Mouse (Mus musculus) macrophage (primary cell): Measurements from ENCODE around the gene Mblac1. TPM values are rescaled to one million over a fixed set of nuclear protein-coding genes. Genes with fewer than 3 reads are reported as not detected.
"Not testable (repeated sequence)": the region's sequence is repeated elsewhere in the genome, so short reads cannot be mapped to it uniquely, and the experiment has no call there.

Experiments
- H3K27ac ChIP-seq: fragments of 350-480 bp; formaldehyde crosslinking; 2 replicates; pipeline ENCODE4 v1.9.0; 2021
- H3K36me3 ChIP-seq: fragments of 350-480 bp; formaldehyde crosslinking; 2 replicates; pipeline ENCODE4 v1.9.0; 2021; ENCODE audit errors: inconsistent target
- H3K4me3 ChIP-seq: fragments of 350-480 bp; formaldehyde crosslinking; 2 replicates; pipeline ENCODE4 v1.9.0; 2021; ENCODE audit errors: inconsistent target
- H3K79me2 ChIP-seq: fragments of 350-480 bp; formaldehyde crosslinking; 2 replicates; pipeline ENCODE4 v1.9.0; 2021; ENCODE audit errors: inconsistent target
- WGBS: methylation state at CpG from one replicate; pipeline ENCODE4 v1.1.7; 2026; ENCODE audit warnings: inconsistent platforms; ENCODE audit not compliant: missing documents; 5-methylcytosine and 5-hydroxymethylcytosine counted together
- polyA plus RNA-seq: library from polyadenylated mRNA; stranded (reverse); fragments of 250-400 nt; gene quantifications from 3 replicates; pipeline ENCODE4 v1.2.4, GENCODE M21; 2018; ENCODE audit warnings: inconsistent platforms

Gene Mblac1
- polyA plus RNA-seq, 1 experiment from 2014 or later = 3.3 TPM

- peaks cover 15% of the 10 kb centered on the region for H3K79me2 ChIP-seq
- H3K4me3 ChIP-seq = peak overlapping the region; percentile 94
- peaks cover 9% of the 10 kb centered on the region; the same call in 1 of the 2 replicates for H3K36me3 ChIP-seq
- peak overlapping the region; percentile 82 for H3K27ac ChIP-seq
- WGBS = 2% methylated on average over 10 of the region's 10 CpGs
Measured at GRCm38 (mm10) chr5:138187661-138188306, 6.3 kb upstream of the Mblac1 start.

GRCm38 (mm10) chr5:138194755-138195345 lies 736 bp downstream of the Mblac1 start:
- WGBS = under 1% methylated on average over 29 of the region's 29 CpGs
- no peaks in the 10 kb centered on the region for H3K36me3 ChIP-seq
- no peaks in the 10 kb centered on the region; the same call in 1 of the 2 replicates for H3K79me2 ChIP-seq
- peak overlapping the region; percentile 88 for H3K27ac ChIP-seq
- peak overlapping the region; percentile 61 for H3K4me3 ChIP-seq

- H3K4me3 ChIP-seq = peak overlapping the region; percentile 61
- H3K79me2 ChIP-seq = no peaks in the 10 kb centered on the region; the same call in 1 of the 2 replicates
- no peaks in the 10 kb centered on the region for H3K36me3 ChIP-seq
- 13% methylated on average over 7 of the region's 7 CpGs for WGBS
- peak overlapping the region; percentile 88 for H3K27ac ChIP-seq
Measured at GRCm38 (mm10) chr5:138195463-138195862, 1.3 kb downstream of the Mblac1 start.

- Histone ChIP-seq H3K36me3 (no peaks in the 10 kb centered on the region), H3K4me3 (no peak overlapping the region), H3K27ac (no peak overlapping the region), H3K79me2 (no peaks in the 10 kb centered on the region; the same call in 1 of the 2 replicates)
- 0% methylated on average over 1 of the region's 1 CpGs for WGBS
Measured at GRCm38 (mm10) chr5:138199576-138199975, 5.5 kb downstream of the Mblac1 start.

GRCm38 (mm10) chr5:138202086-138202485 lies 8.0 kb downstream of the Mblac1 start:
- Histone ChIP-seq H3K36me3 (no peaks in the 10 kb centered on the region), H3K27ac (no peak overlapping the region), H3K79me2 (no peaks in the 10 kb centered on the region), H3K4me3 (no peak overlapping the region)
- WGBS = 100% methylated on average over 1 of the region's 3 CpGs

- H3K27ac ChIP-seq = no peak overlapping the region
- no peak overlapping the region for H3K4me3 ChIP-seq
- WGBS = 87% methylated on average over 1 of the region's 1 CpGs
- H3K36me3 ChIP-seq = no peaks in the 10 kb centered on the region
- H3K79me2 ChIP-seq = no peaks in the 10 kb centered on the region
Measured at GRCm38 (mm10) chr5:138207253-138207652, 13.1 kb downstream of the Mblac1 start.

- no peaks in the 10 kb centered on the region for H3K79me2 ChIP-seq
- WGBS = 90% methylated on average over 4 of the region's 4 CpGs
- H3K36me3 ChIP-seq = no peaks in the 10 kb centered on the region
- H3K27ac ChIP-seq = no peak overlapping the region
- no peak overlapping the region for H3K4me3 ChIP-seq
Measured at GRCm38 (mm10) chr5:138207873-138208272, 13.8 kb downstream of the Mblac1 start.

GRCm38 (mm10) chr5:138216632-138217031 lies 22.5 kb downstream of the Mblac1 start:
- H3K27ac ChIP-seq, H3K4me3 ChIP-seq, H3K36me3 ChIP-seq, H3K79me2 ChIP-seq: not testable (repeated sequence)
- WGBS = 95% methylated on average over 13 of the region's 13 CpGs

- Histone ChIP-seq H3K4me3 (no peak overlapping the region), H3K36me3 (no peaks in the 10 kb centered on the region), H3K27ac (no peak overlapping the region), H3K79me2 (peaks cover 11% of the 10 kb centered on the region; the same call in 1 of the 2 replicates)
- 78% methylated on average over 2 of the region's 2 CpGs for WGBS
Measured at GRCm38 (mm10) chr5:138219864-138220263, 25.8 kb downstream of the Mblac1 start.

- Histone ChIP-seq H3K27ac (no peak overlapping the region), H3K4me3 (no peak overlapping the region), H3K79me2 (peaks cover 15% of the 10 kb centered on the region; the same call in 1 of the 2 replicates), H3K36me3 (no peaks in the 10 kb centered on the region)
- 16% methylated on average over 4 of the region's 4 CpGs for WGBS
Measured at GRCm38 (mm10) chr5:138222111-138222510, 28.0 kb downstream of the Mblac1 start.

GRCm38 (mm10) chr5:138223287-138223686 lies 29.2 kb downstream of the Mblac1 start:
- H3K27ac ChIP-seq = no peak overlapping the region
- no peak overlapping the region for H3K4me3 ChIP-seq
- WGBS = 10% methylated on average over 3 of the region's 3 CpGs
- peaks cover 15% of the 10 kb centered on the region; the same call in 1 of the 2 replicates for H3K79me2 ChIP-seq
- H3K36me3 ChIP-seq = no peaks in the 10 kb centered on the region

- WGBS = 29% methylated on average over 2 of the region's 2 CpGs
- H3K79me2 ChIP-seq = peaks cover 15% of the 10 kb centered on the region; the same call in 1 of the 2 replicates
- no peak within 1 kb of the TSS for H3K4me3 ChIP-seq
- no peaks in the 10 kb centered on the region for H3K36me3 ChIP-seq
- H3K27ac ChIP-seq = peak within 1 kb of the TSS; percentile 79
Measured at GRCm38 (mm10) chr5:138225700-138226099, 31.6 kb downstream of the Mblac1 start, which contains the start of gene Nxpe5. Gene Nxpe5 (plus strand): TSS chr5:138225898.

- Histone ChIP-seq H3K79me2 (peaks cover 15% of the 10 kb centered on the region; the same call in 1 of the 2 replicates), H3K36me3 (no peaks in the 10 kb centered on the region), H3K27ac (peak overlapping the region; percentile 79), H3K4me3 (no peak overlapping the region)
- 17% methylated on average over 4 of the region's 4 CpGs for WGBS
Measured at GRCm38 (mm10) chr5:138226491-138226890, 32.4 kb downstream of the Mblac1 start.

GRCm38 (mm10) chr5:138227367-138227766 lies 33.3 kb downstream of the Mblac1 start:
- 0% methylated on average over 2 of the region's 2 CpGs for WGBS
- H3K79me2 ChIP-seq = peaks cover 15% of the 10 kb centered on the region; the same call in 1 of the 2 replicates

GRCm38 (mm10) chr5:138228026-138228425 lies 33.9 kb downstream of the Mblac1 start:
- H3K36me3 ChIP-seq = no peaks in the 10 kb centered on the region
- peak overlapping the region; percentile 79 for H3K27ac ChIP-seq
- H3K4me3 ChIP-seq = no peak overlapping the region
- H3K79me2 ChIP-seq = peaks cover 15% of the 10 kb centered on the region; the same call in 1 of the 2 replicates
- 29% methylated on average over 3 of the region's 3 CpGs for WGBS

More at GRCm38 (mm10) chr5:138227367-138227766, 33.3 kb downstream of the Mblac1 start:
- Histone ChIP-seq H3K27ac (peak overlapping the region; percentile 79), H3K4me3 (no peak overlapping the region), H3K36me3 (no peaks in the 10 kb centered on the region)
